Mouse (Mus musculus) left cerebral cortex, postnatal 14 days (tissue): ENCODE results near the gene Asxl1. TPM values are rescaled to one million over a fixed set of nuclear protein-coding genes. Genes with fewer than 3 reads are reported as not detected.
A peak's percentile ranks its signal among the peaks of the same experiment; 100 is the strongest.

Source experiments
- DNase-seq, 2 experiments: peaks; one replicate each; pipeline ENCODE4 v3.0.0; 2021 to 2022; ENCODE audit warnings: low spot score in 2 of 2, mixed read lengths in 1 of 2
- intact Hi-C: fragments of 180-260 bp; cut with DNase I; formaldehyde crosslinking; loops from one replicate; pipeline ENCODE4 v1.15.1; 2025
- total RNA-seq, 2 experiments: library from RNA; stranded (reverse); gene quantifications; 2 replicates each; pipeline ENCODE4 v1.2.3; 2021

Asxl1 gene
- total RNA-seq, 2 experiments from 2014 or later, result 39.4 to 39.7 TPM

DNA sequence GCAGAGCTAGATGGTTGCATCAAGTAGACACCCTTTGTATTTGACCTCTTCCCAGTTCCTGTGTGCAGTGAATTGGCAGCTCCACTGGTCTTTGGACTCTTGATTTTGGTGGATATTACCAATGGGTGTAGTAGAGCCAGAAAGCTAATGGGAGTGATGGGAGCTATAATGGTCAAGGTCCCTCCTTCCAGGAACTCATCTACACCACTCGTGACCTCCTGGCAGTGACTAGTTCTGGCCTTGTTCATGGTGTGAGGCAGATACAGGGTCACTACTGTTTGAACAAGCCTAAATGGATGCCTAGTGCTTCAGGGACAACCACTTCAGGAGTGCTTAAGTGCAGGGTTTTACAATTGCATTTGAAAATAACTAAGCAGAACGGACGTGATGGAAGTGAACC lies 58.4 kb downstream of the Asxl1 start:
- no peak for DNase-seq
- intact Hi-C loops, result no loop called here

DNA sequence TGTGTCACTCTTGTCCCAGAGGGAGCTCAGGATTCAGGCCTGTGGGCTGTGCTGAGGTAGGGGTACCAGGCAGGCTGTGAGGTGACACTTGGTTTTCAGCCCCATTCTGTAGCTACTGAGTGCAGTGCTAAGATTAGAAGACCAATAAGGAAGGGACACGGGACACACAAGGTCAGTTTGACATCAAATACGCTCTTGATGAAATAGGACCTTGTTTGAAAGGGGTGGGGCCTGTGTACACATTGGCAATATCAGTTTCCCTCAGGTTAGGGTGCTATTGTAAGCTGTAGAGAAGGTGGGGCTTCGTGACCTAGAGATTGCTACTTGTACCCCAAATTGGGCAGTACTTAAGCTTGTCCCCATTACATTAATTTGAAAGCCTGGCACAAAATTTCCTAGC lies 59.3 kb downstream of the Asxl1 start:
- intact Hi-C loops, result no loop called here
- no peak for DNase-seq

DNA sequence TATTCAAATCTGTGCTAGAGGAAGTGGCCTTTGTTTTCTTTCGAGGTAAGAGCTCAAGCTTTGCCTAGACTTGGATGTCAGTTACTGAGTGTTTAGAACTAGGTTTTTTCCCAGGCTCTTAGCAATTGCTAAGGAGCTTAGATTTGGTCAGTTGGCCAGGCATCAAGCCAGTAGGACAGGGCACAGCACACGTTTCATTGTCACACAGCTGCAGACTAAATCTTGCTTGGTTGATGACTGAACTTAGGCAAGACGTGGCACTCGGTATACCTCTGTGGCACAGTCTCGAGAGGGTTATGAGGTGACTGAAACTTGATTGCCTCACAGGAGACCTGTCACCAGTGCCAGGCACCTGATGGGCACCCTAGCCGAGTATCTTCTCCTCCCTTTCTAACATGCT lies 61.3 kb downstream of the Asxl1 start:
- intact Hi-C loops, result no loop called here
- DNase-seq, result no peak

DNA sequence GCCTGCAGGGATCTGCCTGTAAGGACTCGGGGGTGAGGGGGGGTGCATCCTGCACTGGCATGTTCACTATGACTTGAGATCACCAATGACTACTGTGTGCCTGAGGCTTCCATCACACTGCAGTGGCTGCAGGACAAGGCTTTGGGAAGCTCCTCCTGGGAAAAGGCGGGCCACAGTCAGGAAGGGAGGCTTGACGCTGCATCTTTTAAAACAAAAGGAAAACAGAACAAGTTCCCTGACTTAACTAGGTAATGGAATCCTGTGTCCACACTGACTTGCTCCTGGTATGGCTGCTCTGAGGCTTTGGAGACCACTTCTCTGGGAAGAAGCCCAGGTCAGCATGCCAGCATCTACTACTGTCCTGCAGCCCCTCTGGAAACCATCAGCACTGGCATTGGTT lies 63.3 kb downstream of the Asxl1 start:
- DNase-seq, result no peak
- intact Hi-C loops, result no loop called here

DNA sequence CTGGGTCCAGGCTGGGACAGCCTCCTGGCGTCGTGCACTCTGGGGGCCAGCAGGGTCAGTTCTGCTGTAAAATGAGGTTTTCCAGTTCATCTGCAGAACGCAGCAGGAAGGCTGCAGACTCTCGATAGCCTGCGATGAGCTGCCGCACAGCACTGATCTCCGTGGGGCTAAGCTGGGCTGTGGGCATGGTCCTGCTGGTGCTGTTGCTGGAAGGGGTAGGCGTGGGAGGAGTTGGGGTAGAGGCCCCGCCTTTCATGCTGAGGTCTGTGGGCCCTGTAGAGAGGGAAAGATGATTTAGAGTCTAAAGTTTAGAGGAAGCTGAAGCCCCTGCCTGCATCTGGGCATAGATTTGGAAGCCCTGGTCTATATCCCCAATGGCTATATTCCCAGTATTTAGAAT lies 65.9 kb downstream of the Asxl1 start:
- DNase-seq, result no peak
- intact Hi-C loops, result no loop called here

DNA sequence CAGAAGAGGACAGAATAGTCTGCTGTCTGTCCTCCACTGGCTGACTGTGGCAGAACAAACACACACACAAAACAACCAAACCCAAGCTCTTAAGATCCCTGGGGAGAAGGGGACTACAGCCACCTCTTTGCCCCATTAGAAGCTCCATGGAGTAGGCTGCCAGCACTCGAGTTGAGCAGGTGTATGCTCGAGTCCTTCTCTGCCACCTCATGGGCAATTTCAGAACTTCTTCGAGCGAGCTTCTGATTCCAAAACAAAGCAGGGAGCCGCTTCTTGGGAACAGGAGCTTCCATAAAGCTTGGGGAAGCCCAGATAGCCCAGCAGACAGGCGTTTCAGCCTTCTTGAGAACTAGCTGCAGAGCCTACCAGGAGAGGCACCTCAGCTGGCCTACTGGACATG lies 66.9 kb downstream of the Asxl1 start:
- intact Hi-C loops, result no loop called here
- DNase-seq, result no peak

DNA sequence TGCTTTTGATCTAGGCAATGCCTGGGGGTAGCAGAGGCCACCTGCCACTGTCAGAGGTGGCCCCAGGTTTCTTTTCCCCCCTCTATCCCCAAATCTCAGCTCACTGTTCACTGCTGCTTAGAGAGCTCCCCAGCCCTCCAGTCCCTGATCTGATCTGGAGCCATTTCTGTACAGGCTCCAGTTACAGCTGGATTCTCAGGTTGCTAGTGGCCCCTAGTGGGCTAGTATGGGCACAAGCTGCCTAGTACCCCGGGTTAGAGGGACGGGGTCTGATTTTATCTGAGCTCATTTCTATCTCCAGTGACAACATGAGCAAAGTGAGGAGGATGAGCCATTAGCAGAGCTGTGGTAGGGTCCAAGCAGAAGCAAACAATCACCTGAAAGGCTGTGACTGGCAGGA lies 69.0 kb downstream of the Asxl1 start:
- intact Hi-C loops, result no loop called here
- DNase-seq, result no peak

DNA sequence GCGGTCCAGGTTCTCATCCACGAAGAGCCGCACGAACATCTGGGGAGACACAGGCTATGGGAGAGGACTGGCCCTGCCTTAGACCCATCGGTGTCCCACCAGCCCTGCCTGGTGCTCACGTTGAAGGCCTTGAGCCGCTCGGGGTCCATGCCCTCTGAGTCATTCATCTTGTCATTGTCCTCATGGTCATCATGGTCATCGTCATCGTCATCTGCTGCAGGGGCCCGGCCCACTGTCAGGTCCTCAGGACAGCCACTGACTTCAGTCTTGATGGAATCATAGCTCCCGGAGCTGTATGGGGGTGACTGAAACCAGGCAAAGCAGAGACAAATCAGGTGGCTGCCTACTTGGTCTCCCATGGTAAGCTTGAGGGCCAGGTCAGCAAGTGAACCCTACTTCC lies 72.2 kb downstream of the Asxl1 start:
- intact Hi-C loops, result no loop called here
- no peak for DNase-seq

DNA sequence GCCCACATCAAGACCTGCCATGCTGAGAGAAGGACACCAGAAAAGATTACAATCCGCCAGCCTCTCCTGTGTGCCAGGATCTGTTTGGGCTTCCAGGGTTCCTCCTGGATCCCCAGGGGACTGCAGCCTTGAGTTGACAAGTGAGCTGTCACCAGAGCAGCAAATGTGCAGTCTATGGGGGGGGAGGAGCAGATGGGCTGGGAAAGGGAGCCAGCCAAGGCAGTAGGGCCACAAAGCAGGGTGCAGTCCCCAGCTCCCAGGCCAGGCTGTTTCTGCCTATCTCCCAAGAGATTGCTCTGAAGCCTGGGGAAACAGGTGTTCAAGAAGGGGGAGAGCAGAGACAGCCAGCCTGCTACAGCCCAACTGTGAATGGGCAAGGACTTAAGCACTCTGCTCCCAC lies 72.8 kb downstream of the Asxl1 start:
- no peak for DNase-seq
- intact Hi-C loops, result no loop called here

DNA sequence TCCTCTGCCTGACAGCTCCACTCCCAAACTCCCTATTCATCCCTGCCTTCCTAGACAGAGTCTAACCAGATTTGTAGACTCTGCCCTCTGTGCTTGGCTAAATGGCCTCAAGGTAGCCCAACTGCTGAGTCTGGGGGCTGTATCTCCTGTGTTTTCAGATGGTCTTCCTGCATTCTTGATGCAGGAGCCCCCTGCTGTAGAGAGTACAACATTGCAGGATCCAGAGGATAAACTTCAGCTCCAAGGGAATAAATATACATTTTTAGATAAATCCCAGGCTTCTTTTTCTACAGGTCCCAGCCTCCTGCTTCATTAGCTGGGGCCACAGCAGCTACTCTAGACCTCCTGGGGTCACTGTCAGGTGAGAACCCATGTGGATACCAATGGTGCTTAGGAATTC lies 75.6 kb downstream of the Asxl1 start:
- intact Hi-C loops, result no loop called here
- DNase-seq, result no peak

DNA sequence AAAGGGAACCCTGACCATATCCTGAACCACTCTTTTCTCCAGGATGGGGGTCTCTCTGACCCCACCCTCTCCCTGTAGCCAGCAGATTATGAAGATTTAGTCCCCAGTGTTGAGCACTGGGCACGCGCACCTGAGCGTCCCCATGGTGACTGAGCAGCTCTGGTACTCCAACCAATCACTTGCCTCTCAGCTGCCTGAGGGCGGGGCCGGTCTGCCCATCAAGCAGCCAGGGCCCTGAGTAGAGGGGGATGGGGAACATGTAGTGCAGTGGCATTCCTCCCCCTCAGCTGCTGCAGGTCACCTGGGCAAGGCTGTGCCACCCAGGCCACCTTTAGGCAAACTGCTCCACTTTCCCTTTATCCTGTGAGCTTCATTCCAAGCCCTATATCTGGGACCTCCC lies 76.4 kb downstream of the Asxl1 start:
- intact Hi-C loops, result no loop called here
- DNase-seq, result peak; percentile 59 to 66

DNA sequence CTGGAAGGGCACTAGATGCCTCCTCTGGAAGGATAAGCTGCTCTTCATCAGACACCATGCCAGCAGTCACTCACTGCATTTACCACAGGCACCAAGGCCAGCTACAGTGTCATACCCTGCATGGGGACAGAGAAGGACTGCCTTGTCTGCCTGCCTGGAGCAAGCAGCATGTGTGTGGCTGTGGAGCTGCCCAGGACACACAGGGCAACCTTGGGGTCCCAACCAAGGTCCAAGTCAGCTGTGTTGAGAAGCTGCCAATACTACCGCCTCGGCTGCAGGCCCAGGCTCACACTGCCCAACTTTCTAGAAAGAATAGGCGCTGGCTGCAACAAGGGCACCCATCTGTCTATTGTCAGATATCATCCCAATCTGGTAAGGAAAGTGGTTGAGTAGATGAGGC lies 77.5 kb downstream of the Asxl1 start:
- no peak for DNase-seq
- intact Hi-C loops, result no loop called here

DNA sequence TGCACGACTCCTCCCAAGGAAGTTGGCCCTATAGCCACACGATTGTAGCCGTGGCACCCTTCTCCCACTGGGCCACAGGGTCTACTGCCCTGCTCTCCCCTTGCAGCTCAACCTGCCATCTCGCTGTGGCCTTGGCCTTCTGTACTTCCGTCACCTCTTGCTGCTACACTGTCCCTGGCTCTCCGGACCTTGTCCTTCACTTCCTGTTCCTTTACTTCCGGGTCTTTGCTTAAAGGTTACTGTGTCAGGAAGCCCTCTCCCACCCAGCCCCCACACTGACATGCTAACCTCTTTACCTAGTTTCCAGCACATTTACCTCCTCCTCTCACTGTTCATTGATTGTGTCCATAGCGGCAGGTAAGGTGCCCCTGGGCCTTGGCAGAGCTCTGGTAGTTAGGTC lies 78.9 kb downstream of the Asxl1 start:
- intact Hi-C loops, result no loop called here
- DNase-seq, result no peak

DNA sequence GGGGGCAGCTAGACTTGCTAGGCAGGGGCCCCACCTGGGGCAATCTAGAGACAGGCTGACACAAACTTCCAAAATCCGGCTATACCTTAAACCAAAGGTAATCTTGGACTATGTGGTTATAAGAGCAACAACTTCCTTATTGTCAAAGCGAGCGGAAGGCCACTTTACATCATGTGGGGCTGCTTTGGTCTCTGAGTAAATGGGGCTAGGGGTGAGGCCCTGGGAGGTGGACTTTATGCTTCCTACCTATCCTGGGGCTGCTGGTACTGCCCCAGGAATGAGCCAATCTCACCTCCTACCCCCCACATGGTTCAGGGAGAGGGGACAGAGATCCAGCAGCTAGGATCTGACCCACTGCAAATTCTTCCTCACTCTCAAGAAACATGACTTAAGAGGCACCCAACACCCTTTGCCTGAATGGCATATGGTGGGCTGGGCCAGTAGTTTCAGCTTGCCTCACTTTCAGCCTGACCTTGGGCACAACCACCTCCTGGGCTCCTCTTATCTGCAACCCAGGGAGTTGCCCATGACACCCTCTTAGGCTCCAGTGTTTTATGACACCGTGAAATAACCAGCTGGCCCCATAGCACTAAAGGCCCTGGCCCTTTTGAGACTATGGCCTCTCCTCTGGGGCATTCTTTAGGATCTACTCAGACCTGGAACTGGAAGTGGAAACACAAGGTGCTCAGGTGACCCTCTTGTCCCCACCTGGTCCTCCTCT lies 79.7 kb downstream of the Asxl1 start:
- DNase-seq, result no peak
- intact Hi-C loops, result no loop called here

DNA sequence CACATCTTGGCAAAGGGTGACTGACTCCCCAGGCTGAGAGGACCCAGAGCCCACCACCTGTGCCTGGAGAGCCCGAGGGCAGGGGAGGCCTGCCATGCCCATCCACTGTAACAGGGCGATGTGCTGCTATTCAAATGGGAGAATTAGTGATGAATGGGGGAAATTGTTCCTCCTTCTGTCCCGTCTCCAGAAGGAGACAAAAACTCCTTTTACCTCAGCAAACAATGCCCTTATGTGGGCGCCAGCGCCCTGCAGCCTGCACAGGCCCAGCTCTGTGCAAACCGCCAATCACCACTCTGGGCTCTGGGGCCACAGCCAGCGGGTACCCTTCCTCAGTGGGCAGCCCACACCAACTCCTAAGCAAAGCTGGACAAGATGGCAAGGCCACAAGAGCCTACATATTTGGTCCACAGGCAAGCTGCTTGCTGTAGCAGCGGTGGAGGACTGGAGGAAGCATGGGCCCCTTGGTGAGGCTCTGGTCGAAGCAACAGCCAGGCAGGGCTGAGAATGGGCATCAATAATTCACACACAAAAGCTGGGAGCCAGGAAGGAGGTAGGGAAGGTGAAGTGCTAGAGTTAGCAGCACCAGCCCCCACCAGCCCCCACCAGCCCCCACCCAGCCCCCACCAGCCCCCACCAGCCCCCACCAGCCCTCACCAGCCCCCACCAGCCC lies 80.5 kb downstream of the Asxl1 start:
- peak; percentile 48 to 65 for DNase-seq

DNA sequence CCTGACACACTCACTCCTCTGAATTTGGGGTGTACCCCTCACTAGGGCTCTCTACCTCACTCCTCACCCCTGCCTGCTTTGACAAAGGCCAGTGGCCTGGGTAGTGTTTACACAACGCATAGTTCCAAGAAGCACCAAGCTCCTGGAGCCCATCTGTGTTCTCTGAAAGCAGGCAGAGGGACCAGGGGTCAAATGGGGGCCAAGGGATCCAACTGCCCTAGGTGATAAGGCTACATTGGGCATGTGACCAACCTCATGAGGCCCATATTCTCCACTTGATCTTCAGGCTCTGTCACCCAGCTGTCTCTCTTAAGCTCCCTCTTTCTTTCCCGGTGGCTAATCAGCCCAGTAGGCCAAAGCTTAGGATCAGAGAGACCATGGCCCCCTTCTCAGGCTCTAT lies 81.3 kb downstream of the Asxl1 start:
- intact Hi-C loops, result no loop called here
- DNase-seq, result no peak

More for the DNA sequence above, 80.5 kb downstream of the Asxl1 start:
- intact Hi-C loops, result no loop called here

DNA sequence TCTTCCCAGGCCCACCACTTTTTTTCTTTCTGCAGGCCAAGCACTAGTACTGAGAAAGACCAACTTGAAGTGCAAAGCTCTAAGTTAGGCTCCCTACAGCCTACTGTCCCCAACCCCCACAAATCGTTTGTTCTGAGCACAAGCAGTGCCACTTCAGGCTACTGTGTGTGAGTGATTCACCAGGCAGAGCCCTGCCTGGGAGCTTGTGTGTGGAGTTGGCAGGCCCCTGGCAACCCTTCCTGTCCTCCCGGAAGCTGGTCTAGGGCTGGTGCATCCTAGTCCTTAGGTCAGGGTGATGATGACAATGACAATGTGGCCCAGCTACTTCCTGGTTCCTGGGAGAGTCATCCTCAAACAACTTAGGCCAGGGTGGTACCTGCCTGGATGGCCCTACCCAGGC lies 82.9 kb downstream of the Asxl1 start:
- DNase-seq, result peak in 1 of 2 experiments; percentile 44
- intact Hi-C loops, result no loop called here

DNA sequence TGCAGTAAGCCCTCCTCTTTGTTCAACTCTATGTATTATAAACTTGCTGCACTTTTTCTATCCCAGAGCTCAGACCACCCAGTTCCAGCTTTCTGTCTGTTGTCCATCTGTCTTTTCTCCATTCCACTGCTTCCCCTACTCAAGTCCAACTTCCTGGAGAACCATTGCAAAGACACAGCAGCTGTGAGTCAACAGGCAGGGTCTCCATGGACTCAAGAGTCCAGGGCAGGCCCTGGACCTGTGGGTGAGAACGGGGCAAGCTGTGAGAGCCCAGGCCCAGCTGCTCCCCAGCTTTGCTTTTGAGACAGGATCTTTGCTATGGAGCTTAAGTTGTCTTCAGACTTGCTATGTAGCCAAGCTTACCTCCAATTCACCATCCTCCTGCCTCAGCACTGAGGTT lies 84.9 kb downstream of the Asxl1 start:
- DNase-seq, result no peak
- intact Hi-C loops, result no loop called here

DNA sequence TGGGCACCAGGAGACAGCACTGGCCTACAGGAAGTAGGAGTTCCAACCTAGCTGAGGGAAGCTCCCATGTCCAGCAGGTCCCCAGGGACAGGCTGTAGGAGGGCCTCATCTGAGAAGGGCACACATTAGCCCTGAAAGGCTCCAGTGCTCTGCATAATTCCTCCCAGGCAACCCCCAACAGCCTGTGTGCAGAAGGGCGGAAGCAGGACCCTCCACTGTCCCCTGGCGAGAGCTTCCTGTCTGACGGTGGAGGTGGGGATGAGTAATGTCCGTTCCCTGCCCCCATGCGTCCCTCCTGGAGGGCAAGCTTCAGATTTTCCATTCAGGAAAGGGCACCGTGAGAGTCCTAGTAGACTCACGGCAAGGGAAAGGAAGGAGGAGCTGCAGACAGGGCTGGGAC lies 86.9 kb downstream of the Asxl1 start:
- no peak for DNase-seq
- intact Hi-C loops, result no loop called here

DNA sequence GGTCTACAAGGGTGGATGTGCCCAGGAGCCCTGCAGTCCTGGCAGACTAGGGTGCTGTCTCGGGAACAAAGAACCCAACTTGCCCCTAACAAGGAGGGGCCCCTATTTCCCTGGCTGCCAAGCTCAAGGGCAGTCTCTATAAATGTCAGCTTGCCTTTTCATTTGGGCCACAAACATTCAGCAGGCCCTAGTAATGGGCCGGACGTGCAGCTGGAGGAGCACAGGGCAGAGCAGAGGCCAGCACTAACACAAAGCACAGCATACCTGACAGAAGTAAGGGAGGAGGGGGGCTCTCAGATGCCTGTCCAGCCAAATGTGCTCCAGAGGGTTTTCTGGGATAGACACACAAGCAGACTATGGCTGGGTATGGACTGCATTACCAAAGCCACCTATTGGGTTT lies 88.2 kb downstream of the Asxl1 start:
- no peak for DNase-seq
- intact Hi-C loops, result no loop called here
